Mouse (Mus musculus) kidney, embryonic 14.5 days (tissue): ENCODE measurements at regions not wholly inside any gene's neighbourhood (a gene's known extent, or its start where the extent isn't known, plus 50 kb on each side); places are given as distances from the start of the nearest gene placed in this dataset.
"Not testable (repeated sequence)": the region's sequence is repeated elsewhere in the genome, so short reads cannot be mapped to it uniquely, and the experiment has no call there.

ENCODE experiments used
- ATAC-seq: fragments of 200-750 bp; cut with Nextera tagmentation; 2 replicates; pipeline ENCODE4 v1.8.0; 2017; ENCODE audit warnings: moderate number of reproducible peaks, mild to moderate bottlenecking, moderate TSS enrichment, moderate library complexity; ENCODE audit not compliant: low FRiP score, low TSS enrichment
- H3K27ac ChIP-seq: fragments of 300-500 bp; sonication (generic); 2 replicates; pipeline ENCODE4 v1.5.1; 2014; ENCODE audit warnings: low read depth, mild to moderate bottlenecking, low read length, moderate library complexity, mixed read lengths
- H3K27me3 ChIP-seq: fragments of 300-500 bp; sonication (generic); 2 replicates; pipeline ENCODE4 v1.6.1; 2014; ENCODE audit warnings: mild to moderate bottlenecking, low read length; ENCODE audit not compliant: control insufficient read depth, insufficient read depth
- H3K36me3 ChIP-seq: fragments of 300-500 bp; sonication (generic); 2 replicates; pipeline ENCODE4 v1.6.1; 2014; ENCODE audit warnings: low read length, mixed read lengths; ENCODE audit not compliant: control insufficient read depth, insufficient read depth
- H3K4me1 ChIP-seq: fragments of 300-500 bp; sonication (generic); 2 replicates; pipeline ENCODE4 v1.6.1; 2014; ENCODE audit warnings: low read length, mixed read lengths; ENCODE audit not compliant: control insufficient read depth, insufficient read depth
- H3K4me2 ChIP-seq: fragments of 300-500 bp; sonication (generic); replicated peaks from 2 replicates; pipeline ENCODE4 v1.6.1; 2014; ENCODE audit warnings: low read depth, mild to moderate bottlenecking, low read length
- H3K4me3 ChIP-seq: fragments of 300-500 bp; sonication (generic); 2 replicates; pipeline ENCODE4 v1.5.1; 2014; ENCODE audit warnings: mild to moderate bottlenecking, low read length
- H3K9ac ChIP-seq: fragments of 300-500 bp; sonication (generic); 2 replicates; pipeline ENCODE4 v1.6.1; 2014; ENCODE audit warnings: low read depth, mild to moderate bottlenecking, low read length, moderate library complexity
- H3K9me3 ChIP-seq: fragments of 300-500 bp; sonication (generic); 2 replicates; pipeline ENCODE4 v1.6.1; 2016; ENCODE audit warnings: low read length; ENCODE audit not compliant: control insufficient read depth
- WGBS: fragments of 180-500 bp; shearing (Covaris S2); extraction: QIAGEN DNeasy Blood & Tissue Kit; methylation state at CpG from one replicate; pipeline ENCODE4 v1.1.7; 2014; 5-methylcytosine and 5-hydroxymethylcytosine counted together

DNA sequence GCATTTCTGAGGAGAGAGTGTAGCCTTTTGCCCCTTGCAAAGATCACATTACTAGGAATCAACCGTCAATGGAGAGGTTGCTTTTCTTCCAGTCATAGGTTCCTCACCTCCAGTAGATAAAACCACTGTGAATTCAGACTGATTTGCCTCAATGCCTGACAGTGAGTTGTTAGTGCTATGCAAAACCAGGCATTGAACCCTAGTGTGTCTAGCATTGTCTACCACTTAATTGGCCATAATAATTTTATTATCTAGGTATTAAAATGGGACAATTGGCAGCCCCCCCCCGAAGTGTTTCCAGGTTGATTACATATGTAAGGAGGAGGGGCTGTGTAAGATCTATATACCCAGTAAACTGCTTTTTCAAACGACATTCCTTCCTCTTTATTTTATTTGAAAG lies 147.0 kb downstream of the Brms1l start:
- Histone ChIP-seq H3K9ac (no peak overlapping the region), H3K4me1 (no peaks in the 10 kb centered on the region)
- WGBS, result 71% methylated on average over 3 of the region's 3 CpGs

DNA sequence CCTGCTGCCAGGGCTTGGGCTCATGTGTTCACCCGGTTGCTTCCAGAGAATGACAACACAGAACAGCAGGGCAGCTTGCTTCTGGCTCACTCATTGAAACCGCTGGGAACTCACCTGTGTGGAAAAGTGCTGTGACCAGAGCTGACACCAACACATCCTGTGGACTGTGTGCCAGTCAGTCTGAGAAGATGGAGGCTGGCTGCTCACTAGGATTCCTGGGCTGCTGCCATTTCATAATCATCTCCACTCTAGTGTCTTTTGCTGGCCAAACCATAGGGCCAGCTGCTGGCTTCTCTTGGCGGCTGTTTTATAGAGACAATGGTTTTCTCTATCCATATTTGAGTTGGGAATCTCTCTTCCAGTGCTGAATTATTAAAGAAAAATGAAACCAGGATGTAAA lies 138.1 kb downstream of the Brms1l start:
- H3K4me2 ChIP-seq, result no peak overlapping the region
- WGBS, result 93% methylated on average over 3 of the region's 3 CpGs
- H3K36me3 ChIP-seq, result no peaks in the 10 kb centered on the region
- no peaks in the 10 kb centered on the region for H3K27me3 ChIP-seq
- H3K4me1 ChIP-seq, result no peaks in the 10 kb centered on the region
- no peak overlapping the region for H3K4me3 ChIP-seq
- no peaks in the 10 kb centered on the region for H3K9me3 ChIP-seq
- no peak for ATAC-seq
- H3K9ac ChIP-seq, result no peak overlapping the region
- no peak overlapping the region for H3K27ac ChIP-seq

More for the DNA sequence above, 147.0 kb downstream of the Brms1l start:
- H3K4me3 ChIP-seq, result no peak overlapping the region
- no peak for ATAC-seq
- H3K9me3 ChIP-seq, result no peaks in the 10 kb centered on the region
- H3K36me3 ChIP-seq, result no peaks in the 10 kb centered on the region
- no peak overlapping the region for H3K4me2 ChIP-seq
- H3K27ac ChIP-seq, result no peak overlapping the region
- H3K27me3 ChIP-seq, result no peaks in the 10 kb centered on the region

DNA sequence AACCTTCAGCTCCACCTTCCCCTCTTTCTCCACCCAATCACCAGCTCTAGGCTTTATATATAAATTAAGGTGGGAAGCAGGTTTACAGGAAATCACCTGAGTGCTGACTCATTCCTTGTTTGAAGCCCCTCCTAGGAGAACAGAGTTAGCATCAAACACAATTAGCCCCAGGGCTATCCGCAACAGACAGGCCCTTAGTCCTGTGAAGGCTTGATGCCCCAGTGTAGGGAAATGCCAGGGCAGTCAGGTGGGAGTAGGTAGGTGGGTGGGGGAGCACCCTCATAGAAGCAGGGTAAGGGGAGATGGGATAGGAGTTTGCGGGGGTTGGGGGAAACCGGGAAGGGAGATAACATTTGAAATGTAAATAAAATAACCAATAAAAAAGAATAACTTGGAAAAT lies 123.2 kb downstream of the Brms1l start:
- H3K27me3 ChIP-seq, H3K4me3 ChIP-seq, H3K4me1 ChIP-seq, ATAC-seq, H3K4me2 ChIP-seq, H3K36me3 ChIP-seq, H3K9ac ChIP-seq, H3K27ac ChIP-seq, H3K9me3 ChIP-seq: not testable (repeated sequence)
- WGBS, result 83% methylated on average over 3 of the region's 3 CpGs

DNA sequence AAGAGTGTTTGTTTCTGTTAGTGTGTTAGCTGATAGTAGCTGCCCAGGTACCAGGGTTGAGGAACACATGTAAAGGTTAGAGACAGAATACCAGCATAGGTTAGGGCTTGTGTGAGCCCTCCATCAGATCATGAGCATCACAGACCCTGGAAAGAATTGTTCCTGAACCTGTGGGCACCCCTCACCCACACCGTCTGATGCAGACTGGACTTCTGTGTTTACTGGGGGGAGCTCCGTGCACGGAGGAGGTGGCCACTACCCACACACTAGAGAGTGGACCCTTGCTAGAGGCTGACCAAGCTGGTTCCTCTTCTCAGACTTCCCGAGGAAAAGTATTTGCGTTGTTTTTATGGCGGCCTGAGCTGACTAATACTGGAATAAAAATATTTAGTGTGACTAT lies 104.4 kb downstream of the Brms1l start:
- Histone ChIP-seq H3K4me1 (no peaks in the 10 kb centered on the region), H3K4me3 (no peak overlapping the region), H3K27ac (no peak overlapping the region), H3K9me3 (no peaks in the 10 kb centered on the region), H3K4me2 (no peak overlapping the region), H3K27me3 (no peaks in the 10 kb centered on the region), H3K9ac (no peak overlapping the region), H3K36me3 (no peaks in the 10 kb centered on the region)
- whole genome bisulfite sequencing, result 93% methylated on average over 6 of the region's 6 CpGs
- no peak for ATAC-seq

DNA sequence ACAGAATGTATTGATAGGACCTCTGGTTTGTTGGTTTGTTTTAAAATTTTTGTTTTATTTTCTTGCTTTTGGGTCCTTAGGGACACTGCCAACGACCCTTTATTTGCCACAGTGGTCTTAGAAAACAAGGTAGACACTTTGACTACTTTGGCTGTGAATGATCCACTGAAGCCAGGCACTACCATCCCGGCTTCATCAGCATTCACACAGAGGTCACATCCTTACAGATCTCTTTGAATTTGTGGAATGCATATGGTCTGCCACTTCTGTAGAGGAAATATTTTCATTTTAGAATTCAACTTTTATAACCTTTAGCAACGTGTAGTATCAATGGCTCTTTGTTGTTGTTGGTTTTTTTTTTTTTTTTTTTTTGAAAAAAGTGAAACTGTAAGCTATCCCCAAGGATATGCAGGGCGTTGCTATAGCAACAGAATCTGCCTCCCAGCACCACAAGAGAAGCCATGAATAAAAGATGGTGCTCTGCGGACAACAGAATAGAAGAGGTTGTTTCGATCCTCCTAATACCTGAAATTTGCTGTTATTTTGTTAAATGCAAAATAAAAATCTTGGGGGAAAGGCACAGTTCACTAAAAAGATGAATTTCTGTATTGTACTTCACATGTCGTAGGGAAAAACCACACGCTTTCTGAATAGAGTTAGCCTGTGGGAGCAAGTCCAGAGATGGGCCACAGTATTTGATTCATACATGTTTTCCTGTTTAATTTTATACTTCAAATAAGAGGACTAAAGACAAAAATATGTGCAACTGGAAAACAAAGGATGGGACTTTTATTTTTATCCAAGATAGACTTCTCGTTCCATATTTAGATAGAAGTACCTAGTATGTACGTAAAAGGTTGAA lies 103.4 kb downstream of the Brms1l start:
- no peak overlapping the region for H3K27ac ChIP-seq
- no peaks in the 10 kb centered on the region for H3K27me3 ChIP-seq
- no peak overlapping the region for H3K9ac ChIP-seq
- no peaks in the 10 kb centered on the region for H3K36me3 ChIP-seq
- no peak overlapping the region for H3K4me3 ChIP-seq
- no peak overlapping the region for H3K4me2 ChIP-seq
- no peak for ATAC-seq
- WGBS, result 72% methylated on average over 10 of the region's 10 CpGs
- no peaks in the 10 kb centered on the region for H3K9me3 ChIP-seq
- H3K4me1 ChIP-seq, result no peaks in the 10 kb centered on the region

DNA sequence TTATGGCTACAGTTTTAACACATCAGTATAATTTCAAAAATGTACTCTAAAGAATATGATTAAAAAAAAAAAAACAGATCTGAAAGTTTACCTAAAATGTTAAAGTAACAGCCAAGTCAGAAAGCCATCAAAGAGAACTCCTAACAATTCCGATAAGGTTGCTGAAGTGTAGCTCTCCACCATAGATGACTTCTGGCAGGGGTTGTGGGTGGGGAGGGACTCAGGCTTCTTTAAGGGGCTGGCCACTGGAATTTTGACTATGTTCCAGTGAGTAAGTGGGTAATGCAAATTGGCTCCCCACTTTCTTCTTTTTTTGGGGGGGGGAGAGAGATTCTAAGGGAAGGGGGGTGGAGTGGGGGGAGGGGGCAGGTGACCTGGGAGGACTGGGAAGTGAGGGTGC lies 98.0 kb downstream of the Brms1l start:
- Histone ChIP-seq H3K4me3 (no peak overlapping the region), H3K27ac (no peak overlapping the region), H3K4me1 (no peaks in the 10 kb centered on the region), H3K9me3 (no peaks in the 10 kb centered on the region), H3K9ac (no peak overlapping the region), H3K4me2 (no peak overlapping the region), H3K27me3 (no peaks in the 10 kb centered on the region), H3K36me3 (no peaks in the 10 kb centered on the region)
- no peak for ATAC-seq
- WGBS, result 57% methylated on average over 1 of the region's 1 CpGs

DNA sequence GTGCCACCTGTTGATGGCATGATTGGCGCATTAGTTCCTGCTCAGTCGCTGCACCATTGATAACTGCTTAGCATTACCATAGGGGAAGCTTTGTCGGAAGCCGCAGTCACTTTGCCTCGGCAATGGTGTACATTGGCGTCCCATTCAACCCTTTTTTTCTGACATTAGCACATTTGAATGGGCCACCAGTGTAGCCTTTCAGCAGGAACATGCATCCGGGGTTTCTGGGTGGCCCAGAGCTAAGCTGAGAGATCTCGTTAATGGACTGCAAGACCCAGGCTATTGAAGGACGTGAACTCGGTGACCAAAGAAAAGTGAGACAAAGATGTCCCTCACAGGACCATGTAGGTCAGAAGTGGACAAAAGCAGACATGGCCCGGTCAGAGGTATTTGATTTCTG lies 97.3 kb downstream of the Brms1l start:
- no peaks in the 10 kb centered on the region for H3K4me1 ChIP-seq
- H3K9ac ChIP-seq, result no peak overlapping the region
- H3K27ac ChIP-seq, result no peak overlapping the region
- no peak overlapping the region for H3K4me3 ChIP-seq
- no peaks in the 10 kb centered on the region for H3K27me3 ChIP-seq
- H3K36me3 ChIP-seq, result no peaks in the 10 kb centered on the region
- H3K9me3 ChIP-seq, result no peaks in the 10 kb centered on the region
- ATAC-seq, result no peak
- no peak overlapping the region for H3K4me2 ChIP-seq
- 72% methylated on average over 11 of the region's 11 CpGs for WGBS

DNA sequence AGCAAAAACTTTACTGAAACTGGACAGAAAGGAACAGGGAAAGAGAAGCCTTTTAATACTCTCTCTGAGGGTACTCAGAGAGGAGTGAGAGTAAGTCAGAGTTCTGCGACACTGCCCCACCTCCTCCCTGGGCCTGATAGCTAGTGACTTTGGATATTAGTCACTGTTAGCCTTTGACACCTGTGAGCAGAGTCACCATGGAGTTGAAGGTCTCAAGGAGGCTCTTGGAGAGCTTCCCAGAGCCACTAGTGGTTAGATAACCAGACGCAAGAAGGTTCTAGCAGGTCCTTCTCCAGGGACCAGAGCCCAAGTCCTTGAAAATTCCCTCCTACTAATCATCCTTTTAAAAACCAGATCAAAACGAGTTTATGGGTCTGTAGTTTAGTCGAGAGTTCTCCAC lies 94.3 kb downstream of the Brms1l start:
- no peaks in the 10 kb centered on the region for H3K36me3 ChIP-seq
- WGBS, result 68% methylated on average over 4 of the region's 4 CpGs
- no peaks in the 10 kb centered on the region for H3K27me3 ChIP-seq
- no peak for ATAC-seq
- H3K27ac ChIP-seq, result no peak overlapping the region
- no peaks in the 10 kb centered on the region for H3K9me3 ChIP-seq
- no peaks in the 10 kb centered on the region for H3K4me1 ChIP-seq
- no peak overlapping the region for H3K4me3 ChIP-seq
- no peak overlapping the region for H3K4me2 ChIP-seq
- H3K9ac ChIP-seq, result no peak overlapping the region

DNA sequence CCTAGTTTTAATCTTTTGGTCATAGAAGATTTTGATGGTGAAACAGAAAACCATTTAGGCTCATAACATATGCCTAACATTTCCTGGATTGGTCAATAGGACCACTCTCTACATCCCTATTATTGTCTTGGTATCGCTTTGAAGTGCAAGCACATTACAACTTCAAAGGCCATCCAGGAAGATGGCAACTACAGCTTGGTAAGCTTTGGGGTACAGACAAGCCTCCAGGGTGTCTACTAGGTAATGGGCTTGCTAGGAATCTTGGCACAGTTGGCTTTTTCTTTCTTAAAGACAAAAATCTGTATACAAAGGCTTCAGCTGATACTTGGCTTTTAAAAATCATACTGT lies 90.8 kb downstream of the Brms1l start:
- H3K4me2 ChIP-seq, result no peak overlapping the region
- no peak for ATAC-seq
- no peaks in the 10 kb centered on the region for H3K4me1 ChIP-seq
- 71% methylated on average over 1 of the region's 1 CpGs for whole genome bisulfite sequencing
- no peaks in the 10 kb centered on the region for H3K27me3 ChIP-seq
- H3K36me3 ChIP-seq, result no peaks in the 10 kb centered on the region
- no peak overlapping the region for H3K27ac ChIP-seq
- no peak overlapping the region for H3K4me3 ChIP-seq
- H3K9me3 ChIP-seq, result no peaks in the 10 kb centered on the region
- H3K9ac ChIP-seq, result no peak overlapping the region
